Mouse (Mus musculus): ENCODE data around the gene Vsig8. TPM values are rescaled to one million over a fixed set of nuclear protein-coding genes. Genes with fewer than 3 reads are reported as not detected.

Gene Vsig8
- polyA plus RNA-seq, 1 experiment from 2014 or later: 0.15 TPM

DNA sequence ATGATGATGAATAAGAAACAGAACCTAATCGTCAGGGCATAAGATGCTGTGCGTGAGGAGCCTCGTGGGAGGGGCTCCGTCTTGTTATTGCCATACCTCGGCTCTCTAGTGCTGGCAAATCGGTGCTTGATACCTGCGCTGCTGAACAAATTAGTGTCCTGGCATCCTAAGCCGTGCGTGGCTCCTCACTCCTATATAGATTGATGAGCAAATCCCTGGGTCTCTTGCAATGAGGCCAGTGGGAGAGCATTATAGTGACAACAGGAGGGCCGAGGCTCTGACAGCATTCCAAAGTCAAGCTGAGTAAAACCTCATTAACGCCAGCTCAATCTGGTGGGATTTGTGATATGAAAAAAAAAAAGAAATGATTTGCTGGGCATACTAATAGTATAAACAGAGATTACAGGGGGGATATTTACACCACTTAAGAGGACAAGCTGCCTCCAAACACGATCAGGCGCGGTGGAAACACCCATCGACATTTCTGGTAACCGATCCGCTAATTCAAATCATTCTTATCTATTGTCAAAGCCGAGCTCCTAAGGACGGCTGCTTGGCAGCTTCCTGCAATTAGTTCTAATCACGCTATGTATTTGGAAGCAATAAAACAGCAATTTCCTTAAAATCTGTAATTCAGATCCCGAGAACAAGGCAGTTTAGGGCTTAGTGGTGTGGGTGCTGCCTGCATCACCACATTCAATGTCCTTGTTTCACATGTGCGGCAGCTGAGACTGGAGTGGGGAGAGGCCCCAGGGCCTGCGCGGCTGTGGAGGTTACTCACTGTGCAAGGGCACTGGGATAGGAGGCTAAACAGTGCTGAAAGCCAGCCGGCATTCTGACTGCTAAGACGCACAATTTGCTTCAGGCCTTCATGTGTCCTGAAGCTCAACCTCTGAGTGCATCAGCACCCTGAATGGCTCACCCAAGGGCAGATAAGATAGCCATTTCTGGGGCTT is 30.2 kb downstream of the Vsig8 start:
- H3K4me2 ChIP-seq (ENCODE audit: low read depth): no peak overlapping the region
- H3K9me3 ChIP-seq (ENCODE audit: control insufficient read depth, low read length): no peaks in the 10 kb centered on the region
- H3K9ac ChIP-seq (ENCODE audit: low read length): peak overlapping the region; percentile 18; the same call in 1 of the 2 replicates
- no peak overlapping the region for H3K27ac ChIP-seq (ENCODE audit: low read depth, low read length)
- H3K27me3 ChIP-seq (ENCODE audit: control insufficient read depth, insufficient read depth, low read length): peaks cover 5% of the 10 kb centered on the region; the same call in 1 of the 2 replicates
- peaks cover 8% of the 10 kb centered on the region for H3K4me1 ChIP-seq (ENCODE audit: control insufficient read depth, insufficient read depth, low read length)
- WGBS: 30% methylated on average over 26 of the region's 26 CpGs
- no peaks in the 10 kb centered on the region for H3K36me3 ChIP-seq (ENCODE audit: control insufficient read depth, insufficient read depth, low read length)
- ATAC-seq (ENCODE audit: insufficient read depth, low FRiP score, low TSS enrichment) (peak; percentile 62), DNase-seq (ENCODE audit: low spot score) (peak; percentile 51)
- H3K4me3 ChIP-seq (ENCODE audit: low read depth, low read length): no peak overlapping the region

DNA sequence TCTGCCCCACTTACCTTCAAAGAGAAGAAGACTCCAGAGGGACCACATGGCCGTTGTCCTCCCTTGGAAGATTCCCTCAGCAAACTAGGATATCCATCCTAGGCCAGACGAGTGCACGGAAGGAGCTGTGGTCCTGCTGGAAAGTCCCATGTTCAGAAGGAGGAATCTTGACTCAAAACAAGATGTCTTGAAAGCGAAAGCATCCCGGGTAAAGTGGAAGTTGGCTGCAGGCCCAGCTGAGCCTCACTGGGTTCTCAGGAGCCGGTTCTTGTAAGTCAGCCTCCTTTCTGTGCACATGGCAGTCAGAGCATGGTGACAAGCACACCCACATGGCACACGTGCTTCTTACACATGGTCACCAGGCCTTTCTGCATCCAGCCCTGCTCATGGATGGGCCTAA is 34.6 kb downstream of the Vsig8 start, which contains the start of gene Slamf8:
Gene Slamf8 (minus strand): TSS at position 184 of the 400 bp plus-strand sequence.
- Histone ChIP-seq H3K36me3 (ENCODE audit: control insufficient read depth, insufficient read depth, low read length) (no peaks in the 10 kb centered on the region), H3K27ac (ENCODE audit: low read depth, low read length) (no peak within 1 kb of the TSS)

DNA sequence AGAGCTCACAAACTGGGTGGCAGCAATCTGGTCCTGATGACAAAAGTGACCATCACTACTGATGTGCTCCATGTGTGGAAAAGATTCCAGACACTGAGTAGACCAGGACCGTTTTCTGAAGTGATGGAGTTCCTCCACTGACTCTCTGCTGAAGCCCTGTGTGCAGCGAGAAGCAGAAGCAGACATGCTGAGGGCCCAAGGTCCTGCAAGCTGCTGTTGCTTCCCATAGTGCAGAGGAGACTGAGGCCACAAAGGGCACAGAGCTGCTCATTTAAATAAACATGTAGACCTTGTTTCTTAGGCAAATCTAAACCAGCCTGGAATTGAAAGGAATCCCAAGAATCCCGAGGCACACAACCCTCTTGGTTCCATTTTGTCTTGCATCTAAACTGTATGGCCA is 37.6 kb downstream of the Vsig8 start:
- H3K27me3 ChIP-seq (ENCODE audit: control insufficient read depth, insufficient read depth, low read length): no peaks in the 10 kb centered on the region
- no peaks in the 10 kb centered on the region for H3K9me3 ChIP-seq (ENCODE audit: control insufficient read depth, low read length)
- H3K4me2 ChIP-seq (ENCODE audit: low read depth): no peak overlapping the region
- H3K9ac ChIP-seq (ENCODE audit: low read length): no peak overlapping the region
- DNase-seq (ENCODE audit: low spot score) (no peak), ATAC-seq (ENCODE audit: insufficient read depth, low FRiP score, low TSS enrichment) (no peak)
- no peak overlapping the region for H3K27ac ChIP-seq (ENCODE audit: low read depth, low read length)
- 82% methylated on average over 3 of the region's 3 CpGs for WGBS
- no peaks in the 10 kb centered on the region for H3K36me3 ChIP-seq (ENCODE audit: control insufficient read depth, insufficient read depth, low read length)
- no peak overlapping the region for H3K4me3 ChIP-seq (ENCODE audit: low read depth, low read length)
- no peaks in the 10 kb centered on the region for H3K4me1 ChIP-seq (ENCODE audit: control insufficient read depth, insufficient read depth, low read length)

More for the DNA sequence above, 34.6 kb downstream of the Vsig8 start, which contains the start of gene Slamf8:
- no peak for ATAC-seq (ENCODE audit: insufficient read depth, low FRiP score, low TSS enrichment)
- H3K4me1 ChIP-seq (ENCODE audit: control insufficient read depth, insufficient read depth, low read length): peaks cover 8% of the 10 kb centered on the region
- 84% methylated on average over 7 of the region's 7 CpGs for WGBS
- H3K9me3 ChIP-seq (ENCODE audit: control insufficient read depth, low read length): no peaks in the 10 kb centered on the region
- no peak within 1 kb of the TSS for H3K4me2 ChIP-seq (ENCODE audit: low read depth)
- no peak for DNase-seq (ENCODE audit: low spot score)
- H3K9ac ChIP-seq (ENCODE audit: low read length): no peak within 1 kb of the TSS
- no peak within 1 kb of the TSS for H3K4me3 ChIP-seq (ENCODE audit: low read depth, low read length)
- H3K27me3 ChIP-seq (ENCODE audit: control insufficient read depth, insufficient read depth, low read length): peaks cover 4% of the 10 kb centered on the region; the same call in 1 of the 2 replicates

DNA sequence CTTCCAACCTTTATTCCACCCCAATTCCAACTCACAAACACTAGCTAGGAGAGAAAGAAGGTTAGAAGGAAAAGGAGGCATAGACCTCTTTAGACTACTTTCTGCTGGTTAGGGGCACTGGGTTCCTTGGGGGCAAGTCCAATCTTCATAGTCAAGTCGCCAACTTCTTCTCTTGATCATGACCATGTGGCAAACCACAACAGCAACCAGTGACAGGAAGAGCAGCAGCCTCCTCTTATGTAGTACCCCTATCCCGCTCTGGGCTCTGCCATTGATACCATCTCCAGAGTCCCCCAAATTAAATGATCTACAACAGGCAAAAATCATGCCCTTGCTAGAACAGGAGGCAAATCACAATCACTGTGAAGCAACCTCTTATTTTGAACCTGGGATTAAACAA is 38.2 kb downstream of the Vsig8 start:
- H3K9ac ChIP-seq (ENCODE audit: low read length): no peak overlapping the region
- H3K9me3 ChIP-seq (ENCODE audit: control insufficient read depth, low read length): no peaks in the 10 kb centered on the region
- no peak for ATAC-seq (ENCODE audit: insufficient read depth, low FRiP score, low TSS enrichment)
- WGBS: 91% methylated on average over 2 of the region's 2 CpGs
- no peaks in the 10 kb centered on the region for H3K4me1 ChIP-seq (ENCODE audit: control insufficient read depth, insufficient read depth, low read length)
- H3K27ac ChIP-seq (ENCODE audit: low read depth, low read length): no peak overlapping the region
- H3K4me3 ChIP-seq (ENCODE audit: low read depth, low read length): no peak overlapping the region
- H3K27me3 ChIP-seq (ENCODE audit: control insufficient read depth, insufficient read depth, low read length): no peaks in the 10 kb centered on the region
- H3K36me3 ChIP-seq (ENCODE audit: control insufficient read depth, insufficient read depth, low read length): no peaks in the 10 kb centered on the region
- DNase-seq (ENCODE audit: low spot score): no peak
- H3K4me2 ChIP-seq (ENCODE audit: low read depth): no peak overlapping the region

DNA sequence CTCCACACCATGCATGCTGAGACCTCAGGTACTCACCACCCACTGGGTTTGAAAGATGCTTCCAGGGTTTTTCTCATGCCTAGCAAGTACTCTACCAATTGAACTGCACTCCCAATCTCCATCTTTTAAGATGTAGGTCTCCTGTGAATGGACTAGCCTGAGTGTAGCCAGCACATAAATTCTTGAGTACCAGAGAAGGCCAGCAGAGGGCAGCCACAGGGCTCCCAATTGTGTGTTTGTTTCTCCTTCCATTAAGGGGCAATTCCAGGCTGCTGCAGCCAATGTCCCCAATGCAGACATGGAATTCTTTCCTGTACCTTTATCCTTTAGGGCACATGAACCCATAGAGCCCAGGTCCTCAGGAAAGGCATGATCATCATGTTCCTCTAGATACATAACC is 38.8 kb downstream of the Vsig8 start:
- ATAC-seq (ENCODE audit: insufficient read depth, low FRiP score, low TSS enrichment): peak; percentile 68

DNA sequence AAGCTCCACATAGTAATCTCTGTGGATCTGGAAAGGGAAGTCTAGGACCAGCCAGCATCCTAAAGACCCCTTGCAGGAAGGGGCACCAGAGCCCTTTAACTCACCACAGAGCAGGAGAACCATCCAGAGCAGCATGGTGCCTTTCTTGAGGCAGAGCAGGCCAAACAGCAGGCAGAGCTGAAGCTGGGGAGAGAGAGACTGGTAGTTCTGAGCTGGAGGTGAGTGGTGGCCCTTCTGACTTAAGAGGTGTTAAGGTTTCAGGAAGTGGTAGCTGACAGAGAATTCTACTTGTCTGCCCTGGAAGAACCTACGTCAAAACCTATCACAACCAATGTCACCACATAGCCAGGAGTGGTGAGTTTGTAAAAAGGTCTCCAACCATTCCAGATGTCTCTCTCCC is 46.6 kb downstream of the Vsig8 start, which contains the start of gene Fcrl6:
Gene Fcrl6 (minus strand): TSS at position 226 of the 400 bp plus-strand sequence.
- WGBS: 86% methylated on average over 1 of the region's 1 CpGs
- H3K27ac ChIP-seq (ENCODE audit: low read depth, low read length): no peak within 1 kb of the TSS

More for the DNA sequence above, 38.8 kb downstream of the Vsig8 start:
- Histone ChIP-seq H3K27ac (ENCODE audit: low read depth, low read length) (no peak overlapping the region), H3K27me3 (ENCODE audit: control insufficient read depth, insufficient read depth, low read length) (no peaks in the 10 kb centered on the region), H3K9me3 (ENCODE audit: control insufficient read depth, low read length) (no peaks in the 10 kb centered on the region), H3K4me3 (ENCODE audit: low read depth, low read length) (no peak overlapping the region), H3K4me2 (ENCODE audit: low read depth) (no peak overlapping the region), H3K9ac (ENCODE audit: low read length) (no peak overlapping the region), H3K36me3 (ENCODE audit: control insufficient read depth, insufficient read depth, low read length) (no peaks in the 10 kb centered on the region), H3K4me1 (ENCODE audit: control insufficient read depth, insufficient read depth, low read length) (no peaks in the 10 kb centered on the region)
- DNase-seq (ENCODE audit: low spot score): peak; percentile 56

DNA sequence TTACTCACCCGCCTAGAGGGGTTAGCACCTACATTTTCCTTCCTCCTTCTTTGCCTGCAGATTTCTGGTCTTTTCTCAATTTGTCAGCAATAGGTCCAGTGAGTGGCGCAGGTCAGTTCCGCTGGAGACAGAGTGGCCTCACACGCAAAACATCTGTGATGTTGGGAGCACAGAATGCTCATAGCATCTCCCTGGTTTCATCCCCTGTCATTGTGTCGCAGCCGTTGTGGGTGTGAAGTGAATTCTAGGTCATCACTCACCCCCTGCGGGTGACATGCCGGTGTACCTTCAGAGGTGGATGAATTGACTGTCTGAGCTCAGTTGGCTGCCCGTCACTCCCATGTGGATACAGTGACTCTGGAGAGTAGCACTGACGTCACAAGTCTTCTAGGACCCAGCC is 55.6 kb downstream of the Vsig8 start:
- Histone ChIP-seq H3K27ac (ENCODE audit: low read depth, low read length) (no peak overlapping the region), H3K4me2 (ENCODE audit: low read depth) (no peak overlapping the region), H3K9me3 (ENCODE audit: control insufficient read depth, low read length) (no peaks in the 10 kb centered on the region), H3K9ac (ENCODE audit: low read length) (no peak overlapping the region), H3K27me3 (ENCODE audit: control insufficient read depth, insufficient read depth, low read length) (no peaks in the 10 kb centered on the region), H3K36me3 (ENCODE audit: control insufficient read depth, insufficient read depth, low read length) (no peaks in the 10 kb centered on the region), H3K4me3 (ENCODE audit: low read depth, low read length) (no peak overlapping the region), H3K4me1 (ENCODE audit: control insufficient read depth, insufficient read depth, low read length) (0 out of 2 replicates have a peak, but pooled peaks cover 6% of the 10 kb centered on the region)
- ATAC-seq (ENCODE audit: insufficient read depth, low FRiP score, low TSS enrichment): no peak
- no peak for DNase-seq (ENCODE audit: low spot score)
- WGBS: 81% methylated on average over 10 of the region's 10 CpGs

More for the DNA sequence above, 46.6 kb downstream of the Vsig8 start, which contains the start of gene Fcrl6:
- H3K4me1 ChIP-seq (ENCODE audit: control insufficient read depth, insufficient read depth, low read length): no peaks in the 10 kb centered on the region
- no peaks in the 10 kb centered on the region for H3K27me3 ChIP-seq (ENCODE audit: control insufficient read depth, insufficient read depth, low read length)
- no peaks in the 10 kb centered on the region for H3K36me3 ChIP-seq (ENCODE audit: control insufficient read depth, insufficient read depth, low read length)
- H3K9me3 ChIP-seq (ENCODE audit: control insufficient read depth, low read length): no peaks in the 10 kb centered on the region
- DNase-seq (ENCODE audit: low spot score): no peak
- H3K4me2 ChIP-seq (ENCODE audit: low read depth): no peak within 1 kb of the TSS
- ATAC-seq (ENCODE audit: insufficient read depth, low FRiP score, low TSS enrichment): no peak
- no peak within 1 kb of the TSS for H3K9ac ChIP-seq (ENCODE audit: low read length)
- no peak within 1 kb of the TSS for H3K4me3 ChIP-seq (ENCODE audit: low read depth, low read length)

DNA sequence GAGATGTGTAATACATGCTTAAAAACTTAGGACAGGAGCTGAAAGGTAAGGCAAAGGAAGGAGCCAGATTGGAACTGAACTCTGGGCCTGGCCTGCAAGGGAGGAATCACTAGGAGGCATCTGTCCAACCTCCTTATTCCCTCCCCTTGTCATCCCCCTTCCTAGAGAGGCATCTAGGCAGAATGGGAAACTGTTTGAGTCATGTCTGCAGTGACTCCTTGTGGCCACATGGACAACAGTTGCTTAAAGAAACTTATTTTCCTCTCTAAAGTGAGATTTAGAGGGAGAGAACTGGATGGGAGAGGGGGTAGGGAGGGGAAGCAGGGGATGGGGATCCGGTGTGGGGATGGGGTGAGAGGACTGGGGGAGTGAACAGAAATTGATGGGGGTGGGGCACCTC is 57.0 kb downstream of the Vsig8 start:
- Histone ChIP-seq H3K9ac (ENCODE audit: low read length) (no peak overlapping the region), H3K9me3 (ENCODE audit: control insufficient read depth, low read length) (no peaks in the 10 kb centered on the region), H3K27me3 (ENCODE audit: control insufficient read depth, insufficient read depth, low read length) (no peaks in the 10 kb centered on the region), H3K4me2 (ENCODE audit: low read depth) (no peak overlapping the region), H3K4me3 (ENCODE audit: low read depth, low read length) (no peak overlapping the region), H3K27ac (ENCODE audit: low read depth, low read length) (no peak overlapping the region), H3K36me3 (ENCODE audit: control insufficient read depth, insufficient read depth, low read length) (no peaks in the 10 kb centered on the region), H3K4me1 (ENCODE audit: control insufficient read depth, insufficient read depth, low read length) (peaks cover 12% of the 10 kb centered on the region; the same call in 1 of the 2 replicates)
- 31% methylated on average over 1 of the region's 1 CpGs for WGBS
- DNase-seq (ENCODE audit: low spot score) (no peak), ATAC-seq (ENCODE audit: insufficient read depth, low FRiP score, low TSS enrichment) (no peak)

Measured in neural tube, embryonic 11.5 days (tissue).